Mouse (Mus musculus): ENCODE data around the gene Gm17509.

The Gm17509 gene

GRCm38 (mm10) chr13:117220501-117221321, at the start of gene Gm17509:
Gm17509 (minus strand) TSS chr13:117221075.
- DNase-seq (ENCODE audit: low spot score), result no peak

DNA sequence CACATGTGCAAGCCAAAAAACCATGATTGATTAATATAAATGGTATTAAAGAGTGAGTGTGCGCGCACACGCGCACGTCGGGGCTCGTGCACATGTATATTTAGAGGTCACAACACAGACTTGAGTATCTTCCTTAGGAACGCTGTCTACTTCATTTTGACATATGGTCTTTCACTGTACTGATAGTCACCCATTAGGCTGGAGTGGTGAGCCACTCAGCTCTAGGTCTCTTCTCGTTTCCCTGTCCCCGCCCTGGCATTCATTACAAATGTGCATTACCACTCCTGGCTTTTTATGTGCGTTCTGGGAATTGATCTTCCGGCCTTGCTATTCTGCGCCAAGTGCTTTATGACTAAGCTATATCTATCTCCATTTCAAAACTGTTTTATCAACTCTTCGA, 47.1 kb upstream of the Gm17509 start:
- no peak for DNase-seq (ENCODE audit: low spot score)

DNA sequence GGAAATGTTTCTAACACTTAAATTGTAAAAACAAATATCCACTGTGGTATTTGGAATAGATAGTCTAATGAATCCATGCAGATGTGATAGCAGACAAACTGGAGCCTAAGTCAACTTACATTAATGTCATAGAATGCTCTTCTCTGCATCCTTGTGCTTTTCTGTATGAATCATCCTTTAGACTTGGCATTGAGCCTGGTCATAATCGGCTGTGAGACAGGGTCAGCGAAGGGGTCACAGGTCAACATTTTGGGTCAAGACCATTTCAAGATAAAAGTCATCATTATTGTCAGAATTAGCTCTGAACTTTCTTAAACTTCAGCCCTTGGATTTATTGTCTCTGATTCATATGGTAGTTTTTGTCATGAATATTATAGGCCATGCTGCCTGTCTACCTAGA, 45.3 kb upstream of the Gm17509 start:
- no peak for DNase-seq (ENCODE audit: low spot score)

GRCm38 (mm10) chr13:117260704-117261103, 39.8 kb upstream of the Gm17509 start:
- DNase-seq (ENCODE audit: low spot score), result no peak

DNA sequence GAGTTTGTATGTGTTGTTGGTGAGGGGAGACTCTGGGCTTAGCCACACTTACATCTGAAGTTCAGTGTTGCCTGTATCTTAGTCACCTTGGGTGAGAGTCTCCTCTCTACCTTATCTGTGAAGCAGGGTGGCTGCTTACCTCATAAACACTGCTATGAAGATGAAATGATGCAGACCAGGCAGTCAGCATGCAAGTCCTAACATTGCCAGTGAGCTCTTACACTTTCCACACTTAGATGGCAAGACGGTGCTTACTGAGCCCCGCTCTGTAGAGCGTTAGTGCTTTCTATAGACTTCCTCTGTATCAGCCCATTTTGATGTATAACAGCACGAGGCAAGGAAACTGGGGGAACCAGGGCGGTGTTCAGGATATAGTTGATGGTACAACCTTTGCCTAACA, 21.7 kb upstream of the Gm17509 start:
- no peak for DNase-seq (ENCODE audit: low spot score)

DNA sequence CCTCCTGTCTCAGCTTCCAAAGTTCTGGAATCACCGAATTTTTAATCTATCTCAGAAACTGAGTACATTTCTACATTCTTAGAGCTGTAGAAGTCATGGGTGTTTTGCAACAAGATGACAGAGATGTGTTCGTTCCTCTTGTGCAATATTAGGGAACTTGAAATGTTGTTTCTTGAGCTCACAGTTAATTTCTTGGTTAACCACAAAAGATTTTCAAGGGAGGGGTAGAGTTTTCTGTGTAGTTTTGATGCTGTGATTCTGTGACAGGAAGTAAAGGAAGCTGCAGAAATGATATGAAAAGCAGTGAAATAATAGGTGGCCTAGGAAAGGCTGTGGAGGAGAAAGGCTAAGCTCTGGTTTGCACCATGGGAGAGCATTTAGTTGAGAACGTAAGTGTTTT, 21.2 kb upstream of the Gm17509 start:
- no peak for DNase-seq (ENCODE audit: low spot score)

- DNase-seq (ENCODE audit: low spot score), result no peak
These were observed 16.2 kb upstream of the Gm17509 start for GRCm38 (mm10) chr13:117237111-117237510.

- DNase-seq (ENCODE audit: low spot score), result no peak
These were observed 14.8 kb upstream of the Gm17509 start for GRCm38 (mm10) chr13:117235530-117236212.

GRCm38 (mm10) chr13:117234486-117234885, 13.6 kb upstream of the Gm17509 start:
- no peak for DNase-seq (ENCODE audit: low spot score)

DNA sequence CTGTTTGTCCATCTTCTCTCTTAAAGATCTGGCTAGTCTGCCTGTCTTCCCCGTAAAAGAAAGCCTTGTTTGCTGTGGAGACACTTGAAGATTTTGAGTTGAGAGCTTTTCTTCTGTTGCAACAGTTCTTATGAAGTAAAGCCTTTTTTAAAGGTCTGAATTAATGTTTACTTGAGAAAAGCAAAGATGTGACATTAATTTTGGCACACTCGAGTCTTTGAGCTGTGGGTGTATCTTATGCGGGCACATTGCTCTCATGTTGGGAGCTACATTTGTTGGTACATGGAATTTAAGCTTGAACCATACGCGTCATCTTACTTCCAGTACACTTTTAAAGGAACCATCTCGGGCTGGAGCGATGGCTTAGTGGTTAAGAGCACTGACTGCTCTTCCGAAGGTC, 12.9 kb upstream of the Gm17509 start:
- no peak for DNase-seq (ENCODE audit: low spot score)

DNA sequence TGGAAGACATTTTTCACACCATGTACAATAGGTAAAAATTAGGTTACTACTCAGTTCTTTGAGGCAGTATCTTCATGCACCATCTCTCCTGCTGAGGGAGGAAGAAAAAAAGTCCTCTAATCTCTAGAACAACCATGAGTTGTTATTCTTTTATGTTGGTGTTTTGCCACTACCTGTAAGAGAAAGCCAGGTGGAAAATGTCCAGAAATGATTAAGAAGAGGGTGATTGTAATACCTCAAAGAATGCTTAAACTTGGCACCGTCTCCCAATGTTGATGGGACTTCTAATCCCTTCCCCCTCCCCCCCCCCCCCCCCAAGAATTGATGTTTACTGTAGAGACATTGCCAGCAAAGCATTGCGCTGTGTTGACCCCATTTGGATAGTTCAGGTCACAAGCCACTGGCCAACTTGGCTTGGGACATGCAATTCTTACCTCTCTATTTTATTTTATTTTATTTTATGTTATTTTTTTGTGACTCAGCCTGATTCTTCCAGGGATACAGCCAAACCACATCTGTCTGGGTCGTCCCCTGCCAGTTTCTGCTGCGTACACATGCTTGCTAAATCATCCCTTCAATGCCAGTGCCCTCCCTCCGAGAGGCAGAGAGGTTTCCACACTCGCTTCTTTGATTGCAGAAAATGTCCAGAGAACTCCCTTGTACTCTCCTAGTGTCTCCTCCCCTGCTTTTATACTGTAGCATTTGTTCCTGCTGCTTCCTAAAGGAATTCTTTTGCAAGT, 9.7 kb upstream of the Gm17509 start:
- DNase-seq (ENCODE audit: low spot score), result no peak

DNA sequence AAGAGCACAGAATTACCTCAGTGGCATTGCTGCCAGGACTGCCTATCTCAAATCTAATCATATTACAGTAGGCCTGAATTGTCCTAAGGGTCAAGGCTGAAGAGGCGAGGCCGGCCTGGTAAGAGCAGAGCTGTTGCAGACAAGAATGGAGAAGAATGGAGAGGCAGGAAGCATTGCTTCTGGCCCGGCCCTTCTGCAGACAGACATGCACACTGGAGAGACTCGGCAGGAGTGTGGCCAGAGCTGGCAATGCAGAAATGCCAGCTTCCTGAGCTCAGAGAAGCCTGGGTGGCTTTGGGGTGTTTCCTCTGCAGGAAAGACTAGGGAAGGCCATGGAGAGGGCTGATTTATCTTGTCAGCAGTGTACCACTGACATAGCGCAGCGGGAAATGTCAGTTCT, 4.7 kb upstream of the Gm17509 start:
- no peak for DNase-seq (ENCODE audit: low spot score)

GRCm38 (mm10) chr13:117224901-117225300, 4.0 kb upstream of the Gm17509 start:
- no peak for DNase-seq (ENCODE audit: low spot score)

GRCm38 (mm10) chr13:117223125-117223524, 2.2 kb upstream of the Gm17509 start:
- DNase-seq (ENCODE audit: low spot score), result no peak

DNA sequence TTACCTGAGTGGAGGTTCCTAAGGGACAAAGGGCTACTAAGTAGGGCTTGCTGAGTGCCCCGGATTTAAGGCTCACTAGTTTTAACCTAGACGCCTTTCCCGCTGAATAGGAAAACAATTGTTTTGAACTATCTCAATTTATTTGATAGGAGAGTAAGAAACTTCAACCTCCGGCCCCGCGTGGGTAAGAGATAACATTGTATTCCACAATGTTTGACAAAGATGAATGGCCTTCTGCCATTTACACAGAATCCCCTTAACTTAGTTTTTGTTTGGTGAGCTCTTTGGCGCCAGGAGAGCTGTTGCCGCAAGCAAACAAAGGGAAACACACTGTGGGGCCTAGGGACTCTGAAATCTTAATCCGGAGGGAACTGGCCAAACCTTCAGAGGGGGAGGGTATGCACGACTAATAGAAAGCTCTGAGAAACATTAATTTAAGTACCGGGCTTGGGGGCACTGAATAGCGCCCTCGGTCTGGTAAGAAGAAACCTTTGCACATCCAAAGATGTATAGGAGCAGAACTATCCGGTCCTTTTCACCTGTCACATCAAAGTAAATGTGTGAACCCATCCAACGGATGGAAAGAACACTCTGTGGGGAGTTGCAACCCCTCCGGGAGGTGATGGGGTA, 889 bp downstream of the Gm17509 start:
- no peak for DNase-seq (ENCODE audit: low spot score)

GRCm38 (mm10) chr13:117218092-117218491, 2.8 kb downstream of the Gm17509 start:
- DNase-seq (ENCODE audit: low spot score), result no peak

DNA sequence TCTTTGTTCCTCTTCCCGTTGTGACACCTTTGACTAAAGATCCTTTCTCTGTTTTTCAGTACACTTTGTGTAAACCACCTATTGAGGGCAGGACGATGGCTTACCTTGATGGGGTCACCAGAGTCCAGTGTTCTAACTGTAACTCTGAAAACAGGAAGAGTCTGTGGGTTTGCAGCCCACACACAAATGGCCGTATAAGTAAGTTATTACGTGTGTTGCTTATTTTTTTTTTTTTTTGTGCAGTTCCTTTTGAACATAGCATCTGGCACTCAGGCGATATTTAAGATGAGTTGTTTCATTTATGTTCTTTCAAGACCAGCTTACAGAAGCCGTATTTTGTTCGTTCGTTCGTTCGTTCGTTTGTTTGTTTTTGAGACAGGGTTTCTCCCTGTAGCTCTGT, 3.3 kb downstream of the Gm17509 start:
- DNase-seq (ENCODE audit: low spot score), result no peak

- no peak for DNase-seq (ENCODE audit: low spot score)
These were observed 4.0 kb downstream of the Gm17509 start for GRCm38 (mm10) chr13:117216752-117217363.

- DNase-seq (ENCODE audit: low spot score), result no peak
These were observed 4.7 kb downstream of the Gm17509 start for GRCm38 (mm10) chr13:117216126-117216525.

DNA sequence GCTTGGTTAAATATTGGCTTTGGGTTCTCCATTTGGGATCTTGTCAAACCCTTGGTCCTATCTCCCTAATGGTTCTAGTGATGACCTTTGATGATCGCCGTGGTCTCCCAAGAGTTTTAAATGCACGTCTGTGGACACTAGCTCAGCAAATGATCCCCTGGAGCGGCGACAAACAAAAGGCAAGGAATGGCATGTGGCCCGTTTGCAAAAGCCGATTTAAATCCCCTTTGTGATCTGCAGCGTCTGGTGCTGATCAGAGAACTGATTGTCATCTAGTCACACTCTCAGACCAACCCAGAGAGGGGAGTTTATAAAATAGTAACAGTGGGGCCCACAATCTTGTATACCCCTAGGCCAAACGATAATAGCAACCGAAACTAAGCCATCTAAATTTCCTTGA, 5.4 kb downstream of the Gm17509 start:
- no peak for DNase-seq (ENCODE audit: low spot score)

GRCm38 (mm10) chr13:117211386-117211875, 9.4 kb downstream of the Gm17509 start:
- DNase-seq (ENCODE audit: low spot score), result no peak

GRCm38 (mm10) chr13:117208236-117208635, 12.6 kb downstream of the Gm17509 start, which contains the start of gene Emb:
Emb (plus strand) TSS chr13:117208536.
- no peak for DNase-seq (ENCODE audit: low spot score)

Data from urinary bladder, postnatal 10 days (tissue).